Mouse (Mus musculus) kidney, embryonic 15.5 days (tissue): ENCODE measurements around the gene Swap70. TPM values are rescaled to one million over a fixed set of nuclear protein-coding genes. Genes with fewer than 3 reads are reported as not detected.
A peak's percentile ranks its signal among the peaks of the same experiment; 100 is the strongest.

Source experiments
- ATAC-seq: fragments of 200-750 bp; cut with Nextera tagmentation; replicated peaks from 2 replicates; pipeline ENCODE4 v1.8.0; 2017; ENCODE audit warnings: moderate TSS enrichment; ENCODE audit not compliant: low FRiP score
- H3K27ac ChIP-seq: fragments of 300-500 bp; sonication (generic); 2 replicates; pipeline ENCODE4 v1.5.1; 2015; ENCODE audit warnings: mild to moderate bottlenecking, inconsistent platforms
- H3K27me3 ChIP-seq: fragments of 300-500 bp; sonication (generic); 2 replicates; pipeline ENCODE4 v1.6.1; 2015; ENCODE audit warnings: inconsistent platforms
- H3K36me3 ChIP-seq: fragments of 300-500 bp; sonication (generic); 2 replicates; pipeline ENCODE4 v1.6.1; 2015; ENCODE audit warnings: inconsistent platforms
- H3K4me1 ChIP-seq: fragments of 300-500 bp; sonication (generic); 2 replicates; pipeline ENCODE4 v1.6.1; 2015; ENCODE audit warnings: inconsistent platforms
- H3K4me2 ChIP-seq: fragments of 300-500 bp; sonication (generic); 2 replicates; pipeline ENCODE4 v1.6.1; 2015; ENCODE audit warnings: moderate library complexity, mild to moderate bottlenecking, inconsistent platforms
- H3K4me3 ChIP-seq: fragments of 300-500 bp; sonication (generic); replicated peaks from 2 replicates; pipeline ENCODE4 v1.5.1; 2015; ENCODE audit warnings: mild to moderate bottlenecking, inconsistent platforms
- H3K9ac ChIP-seq: fragments of 300-500 bp; sonication (generic); 2 replicates; pipeline ENCODE4 v1.6.1; 2015; ENCODE audit warnings: mild to moderate bottlenecking, inconsistent platforms
- H3K9me3 ChIP-seq: fragments of 300-500 bp; sonication (generic); replicated peaks from 2 replicates; pipeline ENCODE4 v1.6.1; 2016; ENCODE audit warnings: inconsistent platforms
- WGBS: fragments of 180-500 bp; shearing (Covaris S2); methylation state at CpG from one replicate; pipeline ENCODE4 v1.1.7; 2015; ENCODE audit warnings: mixed read lengths; 5-methylcytosine and 5-hydroxymethylcytosine counted together
- polyA plus RNA-seq: library from polyadenylated mRNA; unstranded; fragments of >200 nt; fragmentation: Nextera tagmentation; extraction: Ambion mirVana; gene quantifications from 2 replicates; pipeline ENCODE4 v1.2.1, GENCODE M21; 2015

Swap70 gene
- polyA plus RNA-seq, 1 experiment from 2014 or later, result 32.8 TPM

GRCm38 (mm10) chr7:110241472-110242289 is 20.2 kb downstream of the Swap70 start:
- ATAC-seq, result no peak
- Histone ChIP-seq H3K4me2 (no peak overlapping the region), H3K27ac (no peak overlapping the region), H3K4me1 (peaks cover 25% of the 10 kb centered on the region), H3K27me3 (no peaks in the 10 kb centered on the region), H3K4me3 (no peak overlapping the region), H3K36me3 (peaks cover 24% of the 10 kb centered on the region), H3K9me3 (no peaks in the 10 kb centered on the region), H3K9ac (no peak overlapping the region)
- 58% methylated on average over 9 of the region's 9 CpGs for WGBS

DNA sequence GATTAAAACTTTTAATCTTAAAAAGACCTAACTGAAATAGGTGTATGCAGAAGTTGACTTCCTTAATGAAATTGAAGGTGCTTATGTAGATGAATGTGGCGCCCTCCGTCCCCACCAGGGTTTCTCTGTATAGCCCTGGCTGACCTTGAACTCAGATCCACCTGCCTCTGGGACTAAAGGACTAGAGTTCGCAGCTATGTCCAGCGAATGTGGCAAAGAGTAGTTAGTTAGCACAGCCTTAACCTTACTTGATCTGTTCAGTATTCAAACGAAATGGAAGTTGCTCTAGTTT is 20.7 kb downstream of the Swap70 start:
- ATAC-seq, result no peak
- peaks cover 19% of the 10 kb centered on the region for H3K4me1 ChIP-seq
- no peaks in the 10 kb centered on the region for H3K9me3 ChIP-seq
- H3K9ac ChIP-seq, result no peak overlapping the region
- no peaks in the 10 kb centered on the region for H3K27me3 ChIP-seq
- H3K4me3 ChIP-seq, result no peak overlapping the region
- H3K4me2 ChIP-seq, result no peak overlapping the region
- H3K27ac ChIP-seq, result no peak overlapping the region
- H3K36me3 ChIP-seq, result peaks cover 27% of the 10 kb centered on the region
- WGBS, result 84% methylated on average over 5 of the region's 5 CpGs

GRCm38 (mm10) chr7:110245128-110245527 is 23.6 kb downstream of the Swap70 start:
- Histone ChIP-seq H3K9me3 (no peaks in the 10 kb centered on the region), H3K4me1 (peaks cover 10% of the 10 kb centered on the region), H3K27ac (no peak overlapping the region), H3K4me2 (no peak overlapping the region), H3K4me3 (no peak overlapping the region), H3K9ac (no peak overlapping the region), H3K27me3 (no peaks in the 10 kb centered on the region), H3K36me3 (peaks cover 30% of the 10 kb centered on the region)
- no peak for ATAC-seq
- WGBS, result 92% methylated on average over 9 of the region's 9 CpGs

GRCm38 (mm10) chr7:110246526-110246925 is 25.0 kb downstream of the Swap70 start:
- Histone ChIP-seq H3K4me1 (peaks cover 5% of the 10 kb centered on the region), H3K27ac (no peak overlapping the region), H3K4me2 (no peak overlapping the region), H3K9ac (no peak overlapping the region), H3K36me3 (peaks cover 30% of the 10 kb centered on the region), H3K27me3 (no peaks in the 10 kb centered on the region), H3K4me3 (no peak overlapping the region), H3K9me3 (no peaks in the 10 kb centered on the region)
- WGBS, result 91% methylated on average over 9 of the region's 9 CpGs
- ATAC-seq, result no peak

GRCm38 (mm10) chr7:110247801-110248200 is 26.3 kb downstream of the Swap70 start:
- Histone ChIP-seq H3K4me1 (peaks cover 5% of the 10 kb centered on the region), H3K36me3 (peaks cover 36% of the 10 kb centered on the region), H3K4me2 (no peak overlapping the region), H3K27me3 (no peaks in the 10 kb centered on the region), H3K9me3 (no peaks in the 10 kb centered on the region), H3K27ac (no peak overlapping the region), H3K4me3 (no peak overlapping the region), H3K9ac (no peak overlapping the region)
- ATAC-seq, result no peak
- 92% methylated on average over 3 of the region's 3 CpGs for WGBS

GRCm38 (mm10) chr7:110248677-110249076 is 27.2 kb downstream of the Swap70 start:
- Histone ChIP-seq H3K9ac (no peak overlapping the region), H3K27ac (no peak overlapping the region), H3K36me3 (peaks cover 39% of the 10 kb centered on the region), H3K4me2 (no peak overlapping the region), H3K4me1 (peaks cover 5% of the 10 kb centered on the region), H3K9me3 (no peaks in the 10 kb centered on the region), H3K4me3 (no peak overlapping the region), H3K27me3 (no peaks in the 10 kb centered on the region)
- ATAC-seq, result no peak
- WGBS, result 85% methylated on average over 4 of the region's 4 CpGs

GRCm38 (mm10) chr7:110253861-110254260 is 32.4 kb downstream of the Swap70 start:
- Histone ChIP-seq H3K4me2 (no peak overlapping the region), H3K27ac (no peak overlapping the region), H3K36me3 (peaks cover 19% of the 10 kb centered on the region; the same call in 1 of the 2 replicates), H3K27me3 (no peaks in the 10 kb centered on the region), H3K9ac (no peak overlapping the region), H3K9me3 (no peaks in the 10 kb centered on the region), H3K4me1 (peaks cover 23% of the 10 kb centered on the region), H3K4me3 (no peak overlapping the region)
- ATAC-seq, result no peak
- 48% methylated on average over 2 of the region's 2 CpGs for WGBS

DNA sequence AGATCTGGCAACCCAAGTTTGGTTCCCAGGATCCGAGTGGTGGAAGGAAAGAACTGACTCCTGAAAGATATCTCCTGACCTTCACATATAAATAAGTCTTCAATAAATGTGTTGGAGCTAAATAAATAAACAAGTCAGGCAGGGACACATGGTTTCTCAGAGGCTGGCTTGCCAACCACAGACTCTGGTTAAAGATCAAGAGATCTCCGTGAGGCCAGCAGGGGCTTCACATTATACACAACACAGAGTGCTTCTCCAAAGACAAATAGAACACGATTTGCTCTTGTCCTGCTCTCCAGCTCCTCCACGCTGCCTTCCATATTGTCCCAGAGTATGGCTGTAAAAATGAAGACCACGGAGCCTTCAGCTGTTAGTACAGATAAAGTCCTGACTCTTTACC is 32.9 kb downstream of the Swap70 start:
- Histone ChIP-seq H3K36me3 (peaks cover 19% of the 10 kb centered on the region; the same call in 1 of the 2 replicates), H3K27ac (no peak overlapping the region), H3K27me3 (no peaks in the 10 kb centered on the region), H3K4me2 (no peak overlapping the region), H3K9ac (no peak overlapping the region), H3K9me3 (no peaks in the 10 kb centered on the region), H3K4me3 (no peak overlapping the region), H3K4me1 (peaks cover 24% of the 10 kb centered on the region)
- 75% methylated on average over 5 of the region's 5 CpGs for whole genome bisulfite sequencing
- ATAC-seq, result no peak

DNA sequence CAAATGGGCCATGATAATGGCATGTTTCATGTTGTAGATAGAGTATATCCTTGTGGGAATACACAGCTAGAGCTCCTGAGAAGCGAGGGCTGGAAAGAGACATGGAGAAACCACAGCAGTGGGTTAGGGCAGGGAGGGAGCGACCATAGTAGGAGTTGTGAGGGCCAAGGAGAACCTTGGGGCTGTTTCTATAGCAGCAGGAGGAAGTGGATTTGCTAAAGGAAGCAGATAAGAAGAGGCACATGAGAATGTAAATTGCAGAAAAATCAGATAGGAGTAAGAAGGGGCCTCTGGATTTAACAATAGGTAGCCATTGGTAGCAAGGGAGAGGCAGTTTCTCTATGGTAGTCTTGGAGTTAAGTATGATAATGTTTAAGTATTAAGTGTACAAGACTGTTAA is 35.5 kb downstream of the Swap70 start:
- Histone ChIP-seq H3K9ac (no peak overlapping the region), H3K4me3 (no peak overlapping the region), H3K4me2 (no peak overlapping the region), H3K36me3 (peaks cover 19% of the 10 kb centered on the region; the same call in 1 of the 2 replicates), H3K9me3 (no peaks in the 10 kb centered on the region), H3K27me3 (no peaks in the 10 kb centered on the region), H3K4me1 (peaks cover 25% of the 10 kb centered on the region), H3K27ac (0 out of 2 replicates have a peak overlapping the region, but pooled peaks have one; percentile 18)
- WGBS, result 80% methylated on average over 2 of the region's 2 CpGs
- ATAC-seq, result no peak

DNA sequence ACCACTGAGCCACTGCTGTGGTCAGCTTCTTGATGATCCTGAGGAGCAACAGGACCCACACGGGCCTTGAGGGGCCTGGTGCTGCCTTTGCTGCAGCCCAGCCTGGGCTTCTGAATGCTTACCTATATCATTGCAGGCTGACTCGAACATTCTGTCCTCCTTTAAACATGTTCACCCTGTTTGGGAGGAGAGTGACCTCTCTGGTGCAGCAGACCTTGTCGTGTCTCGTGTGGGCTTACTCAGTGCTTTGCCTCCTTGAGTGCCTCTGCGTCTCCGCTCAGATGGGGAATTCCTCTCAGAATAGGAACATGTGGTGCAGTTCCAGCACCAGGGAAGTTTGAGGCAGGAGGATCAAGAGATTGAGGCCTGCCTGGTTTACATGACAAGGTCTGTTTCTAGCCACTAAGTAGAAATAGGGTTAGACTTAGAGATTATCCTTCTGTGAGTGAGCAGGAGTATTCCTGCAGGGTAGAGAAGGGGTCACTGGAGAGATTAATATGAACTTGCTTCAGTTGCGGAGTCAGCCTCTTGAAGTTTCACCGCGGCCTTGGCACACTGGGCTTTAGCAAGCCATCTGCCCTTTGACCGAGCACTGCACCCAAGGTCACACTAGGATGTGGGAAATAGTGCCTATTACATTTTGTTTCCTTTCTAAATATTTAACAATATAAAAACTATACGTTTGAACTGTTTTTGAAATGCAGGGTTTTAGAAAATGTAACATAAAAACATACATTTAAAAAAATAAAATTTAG is 36.9 kb downstream of the Swap70 start:
- WGBS, result 55% methylated on average over 11 of the region's 11 CpGs
- Histone ChIP-seq H3K36me3 (peaks cover 11% of the 10 kb centered on the region; the same call in 1 of the 2 replicates), H3K4me1 (peaks cover 27% of the 10 kb centered on the region), H3K9me3 (no peaks in the 10 kb centered on the region), H3K9ac (no peak overlapping the region), H3K4me3 (no peak overlapping the region), H3K27ac (peak overlapping the region; percentile 49), H3K27me3 (no peaks in the 10 kb centered on the region), H3K4me2 (no peak overlapping the region)
- 0 out of 2 replicates have a peak, but pooled peaks have one; percentile 49 for ATAC-seq

DNA sequence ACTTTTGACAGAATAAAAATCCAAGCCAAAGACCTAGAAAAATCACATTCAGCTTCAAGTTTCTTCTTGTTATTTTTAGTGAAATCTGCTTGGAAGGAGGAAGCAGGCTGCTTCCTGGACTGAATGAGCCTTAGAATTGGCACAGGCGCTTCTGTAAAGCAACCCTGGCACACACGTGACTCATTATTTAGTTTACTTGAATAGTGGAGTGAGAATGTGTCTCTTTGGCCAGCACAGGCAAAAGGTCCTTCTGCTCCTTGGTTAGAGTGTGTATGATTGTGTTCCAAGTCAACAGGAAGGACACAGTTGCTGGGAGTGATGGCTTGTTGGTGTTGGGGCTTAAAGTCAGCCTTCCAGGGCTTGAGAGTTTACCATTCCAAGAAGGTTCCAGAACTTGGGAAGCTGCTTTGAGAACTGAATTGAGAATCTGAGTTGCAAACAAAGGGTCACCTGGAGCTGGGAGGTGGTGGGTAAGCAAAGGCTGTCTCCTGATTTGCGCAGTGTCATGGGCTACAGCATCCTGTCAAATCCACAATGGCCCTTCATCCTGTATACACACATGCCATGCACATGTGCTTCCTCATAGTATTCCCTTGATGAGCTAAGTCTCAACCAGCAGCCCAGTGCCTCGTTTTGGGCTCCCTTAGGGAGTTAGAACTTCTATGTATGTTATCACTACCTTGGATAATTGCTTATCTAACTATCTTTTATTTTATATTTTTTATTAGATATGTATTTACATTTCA is 38.6 kb downstream of the Swap70 start:
- 72% methylated on average over 4 of the region's 4 CpGs for WGBS
- Histone ChIP-seq H3K4me2 (no peak overlapping the region), H3K9ac (no peak overlapping the region), H3K36me3 (peaks cover 11% of the 10 kb centered on the region; the same call in 1 of the 2 replicates), H3K4me1 (peaks cover 27% of the 10 kb centered on the region), H3K9me3 (no peaks in the 10 kb centered on the region), H3K4me3 (no peak overlapping the region), H3K27ac (peak overlapping the region; percentile 67), H3K27me3 (no peaks in the 10 kb centered on the region)
- ATAC-seq, result no peak

GRCm38 (mm10) chr7:110261807-110262206 is 40.3 kb downstream of the Swap70 start:
- H3K4me1 ChIP-seq, result peaks cover 23% of the 10 kb centered on the region
- H3K9ac ChIP-seq, result no peak overlapping the region
- no peaks in the 10 kb centered on the region for H3K9me3 ChIP-seq
- H3K4me3 ChIP-seq, result no peak overlapping the region
- H3K27me3 ChIP-seq, result no peaks in the 10 kb centered on the region
- peaks cover 7% of the 10 kb centered on the region; the same call in 1 of the 2 replicates for H3K36me3 ChIP-seq
- H3K27ac ChIP-seq, result no peak overlapping the region
- H3K4me2 ChIP-seq, result no peak overlapping the region
- WGBS, result 73% methylated on average over 4 of the region's 4 CpGs
- ATAC-seq, result no peak
